Mouse (Mus musculus): ENCODE results near the gene Tfip11. TPM values are rescaled to one million over a fixed set of nuclear protein-coding genes. Genes with fewer than 3 reads are reported as not detected.

The Tfip11 gene
- polyA plus RNA-seq, 1 experiment from 2014 or later, result 27.1 TPM

GRCm38 (mm10) chr5:112291866-112292265, 34.3 kb upstream of the Tfip11 start:
- H3K4me3 ChIP-seq (ENCODE audit: low read depth, low read length), result no peak overlapping the region
- no peak overlapping the region for H3K27ac ChIP-seq (ENCODE audit: low read depth)
- no peaks in the 10 kb centered on the region for H3K9me3 ChIP-seq (ENCODE audit: low read depth, low read length)
- no peak overlapping the region for H3K4me2 ChIP-seq
- no peaks in the 10 kb centered on the region for H3K27me3 ChIP-seq (ENCODE audit: insufficient read depth, low read length)
- H3K4me1 ChIP-seq (ENCODE audit: insufficient read depth), result no peaks in the 10 kb centered on the region
- H3K9ac ChIP-seq, result no peak overlapping the region
- H3K36me3 ChIP-seq (ENCODE audit: insufficient read depth), result no peaks in the 10 kb centered on the region
- DNase-seq, result no peak
- ATAC-seq (ENCODE audit: insufficient read depth), result no peak
- TF ChIP-seq CTCF (IDR thresholded peaks at IDR 0.05; ENCODE audit: low read depth), result no peak
- WGBS, result 91% methylated on average over 5 of the region's 5 CpGs

DNA sequence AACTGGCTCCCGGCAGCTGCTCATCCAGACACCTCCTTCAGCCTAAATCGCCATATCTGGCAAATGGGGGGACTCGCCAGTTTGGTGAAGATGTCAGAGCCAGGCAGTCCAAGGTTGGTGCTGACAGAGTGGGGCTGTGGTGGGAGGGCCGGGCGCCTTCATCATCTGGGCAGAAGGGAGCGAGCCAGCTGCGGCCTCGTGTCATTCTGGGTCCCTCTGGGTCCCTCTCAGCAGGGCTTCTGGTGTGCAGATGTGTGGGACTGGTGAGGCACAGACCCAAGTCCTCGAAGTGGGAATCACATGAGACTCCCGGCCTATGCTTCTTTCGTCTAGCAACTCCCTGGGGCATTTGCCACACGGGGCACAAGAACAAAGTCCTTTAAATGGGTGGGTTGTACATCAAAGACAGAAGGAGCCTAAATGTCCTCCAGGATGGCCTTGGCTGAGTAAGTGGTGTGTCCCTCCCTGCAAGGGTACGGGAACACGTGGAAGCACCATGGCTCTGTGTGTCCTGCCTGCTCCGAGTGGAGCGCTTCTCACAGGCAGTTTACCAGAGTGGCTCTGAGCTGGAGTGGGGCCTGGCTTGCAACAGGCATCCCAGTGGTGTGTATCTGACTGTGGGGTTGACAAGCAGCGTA, 33.7 kb upstream of the Tfip11 start:
- TF ChIP-seq CTCF (IDR thresholded peaks at IDR 0.05; ENCODE audit: low read depth), result no peak
- Histone ChIP-seq H3K9me3 (ENCODE audit: low read depth, low read length) (no peaks in the 10 kb centered on the region), H3K9ac (no peak overlapping the region), H3K27me3 (ENCODE audit: insufficient read depth, low read length) (no peaks in the 10 kb centered on the region), H3K27ac (ENCODE audit: low read depth) (no peak overlapping the region), H3K4me3 (ENCODE audit: low read depth, low read length) (no peak overlapping the region), H3K4me2 (no peak overlapping the region), H3K36me3 (ENCODE audit: insufficient read depth) (no peaks in the 10 kb centered on the region), H3K4me1 (ENCODE audit: insufficient read depth) (no peaks in the 10 kb centered on the region)
- 81% methylated on average over 17 of the region's 17 CpGs for WGBS
- no peak for ATAC-seq (ENCODE audit: insufficient read depth)
- no peak for DNase-seq

GRCm38 (mm10) chr5:112293800-112294199, 32.4 kb upstream of the Tfip11 start:
- H3K4me1 ChIP-seq (ENCODE audit: insufficient read depth), result no peaks in the 10 kb centered on the region

GRCm38 (mm10) chr5:112294696-112295095, 31.5 kb upstream of the Tfip11 start:
- TF ChIP-seq CTCF (IDR thresholded peaks at IDR 0.05; ENCODE audit: low read depth), result no peak
- ATAC-seq (ENCODE audit: insufficient read depth) (no peak), DNase-seq (no peak)
- Histone ChIP-seq H3K4me1 (ENCODE audit: insufficient read depth) (no peaks in the 10 kb centered on the region), H3K27ac (ENCODE audit: low read depth) (no peak overlapping the region), H3K9ac (no peak overlapping the region), H3K4me3 (ENCODE audit: low read depth, low read length) (no peak overlapping the region), H3K36me3 (ENCODE audit: insufficient read depth) (no peaks in the 10 kb centered on the region), H3K27me3 (ENCODE audit: insufficient read depth, low read length) (no peaks in the 10 kb centered on the region), H3K9me3 (ENCODE audit: low read depth, low read length) (no peaks in the 10 kb centered on the region), H3K4me2 (no peak overlapping the region)
- 81% methylated on average over 4 of the region's 4 CpGs for WGBS

More at GRCm38 (mm10) chr5:112293800-112294199, 32.4 kb upstream of the Tfip11 start:
- WGBS, result 54% methylated on average over 2 of the region's 2 CpGs
- Histone ChIP-seq H3K27ac (ENCODE audit: low read depth) (no peak overlapping the region), H3K4me2 (no peak overlapping the region), H3K36me3 (ENCODE audit: insufficient read depth) (no peaks in the 10 kb centered on the region), H3K9ac (no peak overlapping the region), H3K9me3 (ENCODE audit: low read depth, low read length) (no peaks in the 10 kb centered on the region), H3K4me3 (ENCODE audit: low read depth, low read length) (no peak overlapping the region), H3K27me3 (ENCODE audit: insufficient read depth, low read length) (no peaks in the 10 kb centered on the region)
- DNase-seq (no peak), ATAC-seq (ENCODE audit: insufficient read depth) (no peak)
- TF ChIP-seq CTCF (IDR thresholded peaks at IDR 0.05; ENCODE audit: low read depth), result no peak

DNA sequence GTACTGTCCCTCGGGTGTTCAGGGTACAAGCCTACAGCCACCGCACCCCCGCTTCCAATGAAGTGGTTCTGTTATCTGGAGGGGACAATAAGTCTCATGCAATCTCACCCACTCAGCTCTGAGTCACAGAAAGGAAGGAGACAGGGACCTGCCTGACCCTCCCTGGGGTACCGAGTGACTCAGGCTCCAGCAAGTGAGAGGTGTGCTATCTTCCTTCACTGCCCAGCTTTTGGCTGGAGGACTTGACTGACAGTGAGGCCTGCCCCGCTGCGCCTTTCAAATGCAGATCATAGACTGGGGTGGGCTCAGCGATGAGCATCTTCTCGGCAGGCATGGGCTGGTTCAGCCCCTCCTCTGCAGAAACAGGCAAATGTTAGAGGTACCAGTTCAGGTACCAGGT, 31.0 kb upstream of the Tfip11 start:
- Histone ChIP-seq H3K27ac (ENCODE audit: low read depth) (no peak overlapping the region), H3K36me3 (ENCODE audit: insufficient read depth) (no peaks in the 10 kb centered on the region), H3K4me2 (no peak overlapping the region), H3K27me3 (ENCODE audit: insufficient read depth, low read length) (no peaks in the 10 kb centered on the region), H3K9me3 (ENCODE audit: low read depth, low read length) (no peaks in the 10 kb centered on the region), H3K9ac (no peak overlapping the region), H3K4me1 (ENCODE audit: insufficient read depth) (no peaks in the 10 kb centered on the region), H3K4me3 (ENCODE audit: low read depth, low read length) (no peak overlapping the region)
- 45% methylated on average over 8 of the region's 8 CpGs for WGBS
- ATAC-seq (ENCODE audit: insufficient read depth) (no peak), DNase-seq (no peak)
- TF ChIP-seq CTCF (IDR thresholded peaks at IDR 0.05; ENCODE audit: low read depth), result no peak

- no peak overlapping the region for H3K9ac ChIP-seq
- H3K27ac ChIP-seq (ENCODE audit: low read depth), result no peak overlapping the region
- 59% methylated on average over 8 of the region's 8 CpGs for WGBS
- DNase-seq (no peak), ATAC-seq (ENCODE audit: insufficient read depth) (no peak)
- no peak overlapping the region for H3K4me3 ChIP-seq (ENCODE audit: low read depth, low read length)
- H3K4me2 ChIP-seq, result no peak overlapping the region
- H3K4me1 ChIP-seq (ENCODE audit: insufficient read depth), result no peaks in the 10 kb centered on the region
- H3K36me3 ChIP-seq (ENCODE audit: insufficient read depth), result no peaks in the 10 kb centered on the region
- TF ChIP-seq CTCF (IDR thresholded peaks at IDR 0.05; ENCODE audit: low read depth), result no peak
- no peaks in the 10 kb centered on the region for H3K27me3 ChIP-seq (ENCODE audit: insufficient read depth, low read length)
- no peaks in the 10 kb centered on the region for H3K9me3 ChIP-seq (ENCODE audit: low read depth, low read length)
Measured at GRCm38 (mm10) chr5:112295564-112295963, 30.6 kb upstream of the Tfip11 start.

DNA sequence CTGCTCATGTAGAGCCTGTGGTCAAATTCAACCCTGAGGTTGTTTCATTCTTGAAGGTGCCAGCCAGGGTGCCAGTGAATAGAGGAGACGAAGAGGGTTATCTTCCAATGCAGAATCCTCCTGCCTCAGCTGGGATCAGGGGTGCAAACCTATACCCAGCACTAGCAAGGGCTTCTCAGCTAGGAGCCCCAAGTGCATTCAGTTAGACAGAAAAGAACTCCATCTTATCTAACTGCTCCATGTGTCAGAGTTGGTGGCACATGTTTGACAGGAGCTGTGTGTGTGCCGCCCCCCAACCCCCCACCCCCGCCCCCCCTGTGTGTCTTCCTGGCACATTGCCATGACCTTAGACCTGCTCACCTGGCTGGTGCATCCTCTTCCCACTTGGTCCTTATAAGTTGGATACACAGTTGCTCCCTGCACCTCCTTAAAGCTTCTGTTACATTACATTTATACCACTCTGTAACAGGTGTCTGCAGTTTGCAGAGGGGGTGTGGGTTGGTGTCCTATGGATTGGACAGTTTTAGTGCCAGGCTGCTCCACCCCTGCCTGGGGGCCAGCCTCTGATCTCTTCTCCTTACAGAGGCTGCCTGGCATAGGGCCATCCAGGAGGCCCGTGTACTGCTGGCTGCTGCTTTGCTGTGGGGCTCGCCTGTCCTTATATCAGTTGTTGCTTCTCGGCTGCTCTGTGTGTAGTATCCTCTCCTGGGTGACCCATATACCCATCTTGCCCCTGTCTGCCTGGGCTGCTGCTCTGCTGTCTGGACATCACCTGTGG, 29.6 kb upstream of the Tfip11 start:
- 62% methylated on average over 6 of the region's 6 CpGs for WGBS
- DNase-seq, result no peak

More for the DNA sequence above, 29.6 kb upstream of the Tfip11 start:
- ATAC-seq (ENCODE audit: insufficient read depth), result no peak
- Histone ChIP-seq H3K27me3 (ENCODE audit: insufficient read depth, low read length) (no peaks in the 10 kb centered on the region), H3K4me1 (ENCODE audit: insufficient read depth) (no peaks in the 10 kb centered on the region), H3K9me3 (ENCODE audit: low read depth, low read length) (no peaks in the 10 kb centered on the region), H3K36me3 (ENCODE audit: insufficient read depth) (no peaks in the 10 kb centered on the region), H3K9ac (no peak overlapping the region), H3K4me2 (no peak overlapping the region), H3K27ac (ENCODE audit: low read depth) (peak overlapping the region; percentile 58), H3K4me3 (ENCODE audit: low read depth, low read length) (no peak overlapping the region)
- TF ChIP-seq CTCF (IDR thresholded peaks at IDR 0.05; ENCODE audit: low read depth), result no peak
